Mouse (Mus musculus) liver, postnatal 0 days (tissue): ENCODE measurements around the gene Tmem135. TPM values are rescaled to one million over a fixed set of nuclear protein-coding genes. Genes with fewer than 3 reads are reported as not detected.

Source experiments
- ATAC-seq: fragments of 200-750 bp; cut with Nextera tagmentation; 2 replicates; pipeline ENCODE4 v1.8.0; 2017; ENCODE audit warnings: mild to moderate bottlenecking, moderate library complexity
- DNase-seq: peaks from one replicate; pipeline ENCODE4 v3.0.0-alpha.2; 2016
- H3K27ac ChIP-seq: fragments of 300-500 bp; sonication (generic); 2 replicates; pipeline ENCODE4 v1.5.1; 2014; ENCODE audit warnings: antibody characterized with exemption, moderate library complexity, mild to moderate bottlenecking, low read depth
- H3K27me3 ChIP-seq: fragments of 300-500 bp; sonication (generic); 2 replicates; pipeline ENCODE4 v1.6.1; 2014; ENCODE audit warnings: low read length, control low read depth, mixed read lengths; ENCODE audit not compliant: insufficient read depth
- H3K36me3 ChIP-seq: fragments of 300-500 bp; sonication (generic); replicated peaks from 2 replicates; pipeline ENCODE4 v1.6.1; 2014; ENCODE audit warnings: mild to moderate bottlenecking, control low read depth, low read length, moderate library complexity, mixed read lengths; ENCODE audit not compliant: insufficient read depth
- H3K4me1 ChIP-seq: fragments of 300-500 bp; sonication (generic); 2 replicates; pipeline ENCODE4 v1.6.1; 2014; ENCODE audit warnings: antibody characterized with exemption, mild to moderate bottlenecking, control low read depth; ENCODE audit not compliant: insufficient read depth
- H3K4me2 ChIP-seq: fragments of 300-500 bp; sonication (generic); 2 replicates; pipeline ENCODE4 v1.6.1; 2014; ENCODE audit warnings: low read depth, mild to moderate bottlenecking, low read length, moderate library complexity, mixed read lengths
- H3K4me3 ChIP-seq: fragments of 300-500 bp; sonication (generic); 2 replicates; pipeline ENCODE4 v1.5.1; 2014; ENCODE audit warnings: low read depth, low read length
- H3K9ac ChIP-seq: fragments of 300-500 bp; sonication (generic); replicated peaks from 2 replicates; pipeline ENCODE4 v1.6.1; 2014; ENCODE audit warnings: mild to moderate bottlenecking, moderate library complexity
- H3K9me3 ChIP-seq: fragments of 300-500 bp; sonication (generic); 2 replicates; pipeline ENCODE4 v1.6.1; 2016; ENCODE audit warnings: mild to moderate bottlenecking, control low read depth, low read length, mixed read lengths
- CTCF ChIP-seq: sonication (generic); IDR thresholded peaks from 2 replicates; pipeline ENCODE4 v1.5.1; 2016; ENCODE audit warnings: antibody characterized with exemption, low read depth
- EP300 ChIP-seq: IDR thresholded peaks from 2 replicates; pipeline ENCODE4 v1.6.1; 2016; ENCODE audit warnings: antibody characterized with exemption, low read depth, mild to moderate bottlenecking
- WGBS: fragments of 180-500 bp; shearing (Covaris S2); extraction: QIAGEN DNeasy Blood & Tissue Kit; methylation state at CpG from one replicate; pipeline ENCODE4 v1.1.7; 2014; ENCODE audit not compliant: insufficient replicate concordance; 5-methylcytosine and 5-hydroxymethylcytosine counted together
- polyA plus RNA-seq: library from polyadenylated mRNA; unstranded; fragments of >200 nt; fragmentation: Nextera tagmentation; extraction: Ambion mirVana; gene quantifications from 2 replicates; pipeline ENCODE4 v1.2.1, GENCODE M21; 2015

The Tmem135 gene
- polyA plus RNA-seq, 1 experiment from 2014 or later = 31.7 TPM

DNA sequence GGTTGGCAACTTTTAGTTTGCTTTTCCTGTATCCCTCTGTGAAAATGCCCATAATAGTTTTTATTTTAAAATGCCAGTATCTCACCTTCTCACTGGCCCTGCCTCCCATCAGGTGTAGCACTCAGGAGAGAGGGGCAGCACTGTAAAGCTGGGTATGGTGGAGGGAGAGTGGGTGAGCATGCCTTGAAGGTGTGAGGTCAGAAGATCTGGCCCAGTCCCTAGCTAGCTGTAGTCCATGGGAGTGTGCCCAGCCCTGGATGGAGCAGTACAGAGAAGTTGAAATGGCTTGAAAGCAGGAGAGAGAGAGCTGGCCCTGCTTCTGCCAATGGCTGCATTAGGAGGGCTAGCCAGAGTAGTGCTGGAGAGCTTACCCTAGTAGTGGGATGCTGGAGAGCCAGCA, 202.1 kb downstream of the Tmem135 start:
- TF ChIP-seq EP300 = no peak
- TF ChIP-seq CTCF = no peak
- H3K27me3 ChIP-seq = no peaks in the 10 kb centered on the region
- DNase-seq (no peak), ATAC-seq (no peak)
- H3K36me3 ChIP-seq = no peaks in the 10 kb centered on the region
- no peaks in the 10 kb centered on the region for H3K4me1 ChIP-seq
- H3K9ac ChIP-seq = no peak overlapping the region
- H3K4me3 ChIP-seq = no peak overlapping the region
- no peak overlapping the region for H3K4me2 ChIP-seq
- no peak overlapping the region for H3K27ac ChIP-seq
- H3K9me3 ChIP-seq = no peaks in the 10 kb centered on the region

DNA sequence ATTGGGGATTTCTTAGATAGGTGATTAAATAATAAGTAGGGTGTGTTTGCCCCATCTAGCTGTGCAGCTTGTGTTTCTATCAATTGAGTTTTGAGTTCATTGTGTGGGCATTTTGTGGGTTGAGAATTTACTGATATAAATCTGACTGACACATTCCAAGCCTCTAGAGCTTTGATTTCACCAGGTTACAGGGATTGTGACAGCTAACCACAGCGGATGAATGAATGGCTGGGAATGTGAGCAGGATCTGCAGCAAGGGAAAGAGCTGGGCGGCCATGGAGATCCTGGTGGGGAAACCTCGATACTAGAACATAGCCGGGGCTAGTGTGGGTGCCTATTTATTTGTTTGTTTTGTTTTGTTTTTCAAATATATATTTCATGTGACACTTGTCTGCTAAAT, 205.5 kb downstream of the Tmem135 start:
- no peak for TF ChIP-seq CTCF
- TF ChIP-seq EP300 = no peak
- Histone ChIP-seq H3K9me3 (no peaks in the 10 kb centered on the region), H3K4me3 (no peak overlapping the region), H3K4me1 (no peaks in the 10 kb centered on the region), H3K27me3 (no peaks in the 10 kb centered on the region), H3K4me2 (no peak overlapping the region), H3K9ac (no peak overlapping the region), H3K27ac (no peak overlapping the region), H3K36me3 (0 out of 2 replicates have a peak, but pooled peaks cover 2% of the 10 kb centered on the region)
- ATAC-seq = no peak
- WGBS = 87% methylated on average over 4 of the region's 4 CpGs
- no peak for DNase-seq

DNA sequence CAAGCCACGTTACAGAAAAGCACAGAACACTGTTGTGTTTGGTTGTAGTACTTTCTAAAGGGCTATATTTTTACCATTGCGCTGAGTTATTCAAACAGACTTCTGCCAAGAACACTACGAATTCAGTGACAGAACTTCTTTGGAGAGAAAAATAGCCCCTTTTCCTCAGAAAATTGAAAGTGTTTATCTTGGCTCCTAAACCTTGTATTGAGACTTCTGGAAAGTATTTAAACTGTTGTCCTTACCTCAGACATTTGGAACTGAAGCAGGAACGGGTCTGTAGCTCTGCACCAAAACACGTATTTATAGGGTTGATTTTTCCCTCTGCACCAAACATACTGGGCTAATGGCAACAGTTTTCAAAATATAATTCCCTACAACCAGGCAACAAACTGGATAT, 210.6 kb downstream of the Tmem135 start:
- H3K4me2 ChIP-seq = no peak overlapping the region
- ATAC-seq (no peak), DNase-seq (no peak)
- 82% methylated on average over 5 of the region's 5 CpGs for WGBS
- no peak overlapping the region for H3K27ac ChIP-seq
- H3K4me1 ChIP-seq = no peaks in the 10 kb centered on the region
- no peaks in the 10 kb centered on the region for H3K9me3 ChIP-seq
- TF ChIP-seq CTCF (no peak), EP300 (no peak)
- H3K4me3 ChIP-seq = no peak overlapping the region
- H3K9ac ChIP-seq = no peak overlapping the region
- H3K27me3 ChIP-seq = no peaks in the 10 kb centered on the region
- 0 out of 2 replicates have a peak, but pooled peaks cover 2% of the 10 kb centered on the region for H3K36me3 ChIP-seq

DNA sequence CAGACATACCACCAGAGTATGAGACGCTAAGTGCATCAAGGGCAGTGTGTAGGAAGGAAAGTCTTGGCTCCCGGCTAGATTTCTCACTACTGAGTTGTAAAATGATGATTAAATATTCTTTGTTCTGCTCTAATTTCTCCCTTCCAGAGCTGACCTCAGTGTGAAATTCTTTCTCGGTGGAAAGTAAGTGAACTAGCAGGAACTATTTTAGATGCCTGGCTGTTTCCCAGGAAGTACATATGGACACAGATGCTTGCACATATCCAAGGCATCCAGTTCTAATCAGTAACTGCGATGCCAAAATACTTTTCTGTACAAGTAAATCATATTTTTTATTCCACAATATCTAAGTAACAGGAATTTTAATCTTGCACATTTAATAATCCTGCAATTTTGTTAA, 220.1 kb downstream of the Tmem135 start:
- WGBS = 79% methylated on average over 4 of the region's 4 CpGs
- no peak for ATAC-seq
- TF ChIP-seq EP300 (no peak), CTCF (no peak)

DNA sequence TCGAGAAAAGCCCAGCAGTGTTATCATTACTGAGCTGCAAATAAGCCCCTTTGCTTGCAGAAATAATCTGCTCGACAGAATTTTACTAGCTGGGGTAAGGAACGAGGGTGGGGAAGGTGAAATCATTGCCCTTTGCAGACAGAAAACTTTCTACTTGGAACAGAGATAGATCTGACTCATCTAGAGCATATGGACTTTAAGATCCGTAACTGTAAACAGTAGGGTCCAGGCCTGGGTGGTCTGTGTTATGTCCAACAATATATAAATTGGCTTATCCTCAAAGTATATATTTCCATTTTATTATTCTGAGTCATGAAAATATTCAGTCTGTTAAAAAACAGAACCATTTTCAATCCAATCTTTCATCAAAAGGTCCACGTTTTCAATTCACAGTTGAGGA, 221.1 kb downstream of the Tmem135 start:
- WGBS = 75% methylated on average over 5 of the region's 5 CpGs
- no peak overlapping the region for H3K27ac ChIP-seq
- H3K27me3 ChIP-seq = no peaks in the 10 kb centered on the region
- H3K36me3 ChIP-seq = peaks cover 9% of the 10 kb centered on the region
- H3K9me3 ChIP-seq = no peaks in the 10 kb centered on the region
- DNase-seq (no peak), ATAC-seq (no peak)
- no peak overlapping the region for H3K9ac ChIP-seq
- TF ChIP-seq EP300 (no peak), CTCF (no peak)
- 0 out of 2 replicates have a peak, but pooled peaks cover 3% of the 10 kb centered on the region for H3K4me1 ChIP-seq
- no peak overlapping the region for H3K4me3 ChIP-seq
- no peak overlapping the region for H3K4me2 ChIP-seq

More for the DNA sequence above, 220.1 kb downstream of the Tmem135 start:
- H3K4me2 ChIP-seq = no peak overlapping the region
- no peaks in the 10 kb centered on the region for H3K9me3 ChIP-seq
- no peak overlapping the region for H3K9ac ChIP-seq
- peaks cover 9% of the 10 kb centered on the region for H3K36me3 ChIP-seq
- no peaks in the 10 kb centered on the region for H3K4me1 ChIP-seq
- no peak overlapping the region for H3K4me3 ChIP-seq
- H3K27me3 ChIP-seq = no peaks in the 10 kb centered on the region
- no peak overlapping the region for H3K27ac ChIP-seq
- DNase-seq = no peak

DNA sequence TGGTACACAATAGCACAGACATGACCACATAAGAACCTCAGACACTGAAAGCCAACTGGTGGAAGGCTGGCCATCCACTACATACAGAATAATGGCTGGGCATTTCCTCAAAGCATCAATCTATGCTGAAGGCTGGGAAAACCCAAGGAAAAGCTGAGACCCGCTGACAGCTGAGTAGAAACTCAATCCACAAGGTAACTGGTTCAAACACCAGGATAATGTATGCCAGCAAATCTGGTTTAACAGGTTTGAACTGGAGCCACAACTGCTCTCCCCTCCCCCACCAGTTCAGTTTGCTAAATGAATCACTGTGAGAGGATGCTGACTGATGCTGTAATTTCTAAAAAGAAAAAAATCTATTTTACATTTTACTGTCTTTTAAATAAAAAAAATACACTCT, 222.7 kb downstream of the Tmem135 start:
- Histone ChIP-seq H3K36me3 (peaks cover 9% of the 10 kb centered on the region), H3K27me3 (no peaks in the 10 kb centered on the region), H3K4me1 (0 out of 2 replicates have a peak, but pooled peaks cover 3% of the 10 kb centered on the region), H3K9me3 (no peaks in the 10 kb centered on the region), H3K4me3 (no peak overlapping the region), H3K27ac (no peak overlapping the region), H3K9ac (no peak overlapping the region), H3K4me2 (no peak overlapping the region)
- WGBS = 57% methylated on average over 1 of the region's 1 CpGs
- no peak for TF ChIP-seq EP300
- TF ChIP-seq CTCF = no peak
- DNase-seq (no peak), ATAC-seq (no peak)

DNA sequence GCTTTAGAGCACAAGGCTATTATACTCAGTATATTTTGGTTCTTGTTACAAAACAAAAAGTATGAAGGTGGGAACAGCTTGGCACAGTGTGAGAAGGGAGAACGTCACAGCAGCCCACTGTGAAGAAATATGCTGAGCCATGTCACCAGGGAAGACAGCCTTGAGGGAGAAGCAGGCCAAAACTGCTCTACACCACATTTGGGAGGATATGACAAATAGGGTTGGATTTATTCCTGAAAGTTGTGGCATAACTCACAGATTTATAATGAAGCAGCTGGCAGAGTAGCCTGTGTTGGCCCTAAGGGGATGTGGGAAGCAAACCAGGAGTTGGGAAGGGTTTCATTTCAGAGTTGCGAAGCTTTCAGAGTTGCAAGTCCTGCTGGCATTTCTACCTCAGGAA, 225.4 kb downstream of the Tmem135 start:
- Histone ChIP-seq H3K9me3 (no peaks in the 10 kb centered on the region), H3K27ac (no peak overlapping the region), H3K36me3 (peaks cover 2% of the 10 kb centered on the region; the same call in 1 of the 2 replicates), H3K4me1 (0 out of 2 replicates have a peak, but pooled peaks cover 3% of the 10 kb centered on the region), H3K4me3 (no peak overlapping the region), H3K4me2 (no peak overlapping the region), H3K9ac (no peak overlapping the region), H3K27me3 (no peaks in the 10 kb centered on the region)
- no peak for ATAC-seq
- TF ChIP-seq EP300 (no peak), CTCF (no peak)
- 72% methylated on average over 2 of the region's 2 CpGs for whole genome bisulfite sequencing
- DNase-seq = no peak
